Mouse (Mus musculus) cerebellum, adult 2 months (tissue): ENCODE measurements at regions not wholly inside any gene's neighbourhood (a gene's known extent, or its start where the extent isn't known, plus 50 kb on each side); places are given as distances from the start of the nearest gene placed in this dataset.
"Not testable (repeated sequence)": the region's sequence is repeated elsewhere in the genome, so short reads cannot be mapped to it uniquely, and the experiment has no call there.

Experiments
- DNase-seq, 2 experiments: peaks; one replicate each; pipeline ENCODE4 v3.0.0; 2021
- H3K27ac ChIP-seq: fragments of 200-500 bp; 2 replicates; pipeline ENCODE4 v1.5.1; 2012; ENCODE audit warnings: low read length, control low read depth, inconsistent platforms; ENCODE audit not compliant: insufficient read depth
- H3K27me3 ChIP-seq: fragments of 200-500 bp; 2 replicates; pipeline ENCODE4 v1.6.1; 2012; ENCODE audit warnings: inconsistent platforms, mild to moderate bottlenecking, low read length, moderate library complexity; ENCODE audit not compliant: control insufficient read depth, insufficient read depth
- H3K4me1 ChIP-seq: fragments of 200-500 bp; 2 replicates; pipeline ENCODE4 v1.6.1; 2011; ENCODE audit warnings: low read length; ENCODE audit not compliant: control insufficient read depth, insufficient read depth
- H3K4me3 ChIP-seq: fragments of 200-500 bp; replicated peaks from 2 replicates; pipeline ENCODE3; 2011; ENCODE audit warnings: mild to moderate bottlenecking, low read depth, low read length, control low read depth; ENCODE audit not compliant: insufficient read depth
- CTCF ChIP-seq: fragments of 200-500 bp; IDR thresholded peaks from 2 replicates; pipeline ENCODE4 v1.5.1; 2011; ENCODE audit warnings: low read depth, mild to moderate bottlenecking, control low read depth, low read length, moderate library complexity, borderline replicate concordance; ENCODE audit not compliant: insufficient read depth
- POLR2A ChIP-seq: fragments of 200-500 bp; IDR thresholded peaks from 2 replicates; pipeline ENCODE4 v1.6.1; 2011; ENCODE audit warnings: low read length, control low read depth, borderline replicate concordance; ENCODE audit not compliant: insufficient read depth
- WGBS: fragments of 180-500 bp; shearing (Covaris S2); methylation state at CpG from one replicate; pipeline ENCODE4 v1.1.7; 2018; 5-methylcytosine and 5-hydroxymethylcytosine counted together

DNA sequence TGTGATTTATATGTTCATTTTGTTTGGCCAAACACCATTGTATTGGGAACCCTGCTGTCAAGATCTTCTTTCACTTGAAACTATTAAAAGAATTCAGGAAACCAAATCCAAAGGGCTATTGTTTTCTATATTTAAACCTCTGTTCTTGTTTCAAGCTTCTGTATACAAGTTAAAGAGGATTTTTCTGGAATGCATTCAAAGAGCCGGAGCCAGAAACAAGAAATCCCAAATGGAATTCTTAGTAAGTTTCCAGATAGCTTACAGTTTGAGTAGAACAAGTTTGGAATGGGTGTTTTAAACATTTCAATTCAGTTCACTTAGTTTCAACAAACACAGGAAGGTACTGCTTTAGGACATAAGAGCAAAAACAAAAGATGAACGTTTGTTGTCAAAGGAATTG lies 140.8 kb downstream of the Fam174a start:
- Histone ChIP-seq H3K4me3 (no peak overlapping the region), H3K27ac (no peak overlapping the region), H3K27me3 (no peaks in the 10 kb centered on the region), H3K4me1 (no peaks in the 10 kb centered on the region)
- DNase-seq: no peak
- 56% methylated on average over 2 of the region's 2 CpGs for WGBS
- no peak for TF ChIP-seq CTCF
- TF ChIP-seq POLR2A: no peak

DNA sequence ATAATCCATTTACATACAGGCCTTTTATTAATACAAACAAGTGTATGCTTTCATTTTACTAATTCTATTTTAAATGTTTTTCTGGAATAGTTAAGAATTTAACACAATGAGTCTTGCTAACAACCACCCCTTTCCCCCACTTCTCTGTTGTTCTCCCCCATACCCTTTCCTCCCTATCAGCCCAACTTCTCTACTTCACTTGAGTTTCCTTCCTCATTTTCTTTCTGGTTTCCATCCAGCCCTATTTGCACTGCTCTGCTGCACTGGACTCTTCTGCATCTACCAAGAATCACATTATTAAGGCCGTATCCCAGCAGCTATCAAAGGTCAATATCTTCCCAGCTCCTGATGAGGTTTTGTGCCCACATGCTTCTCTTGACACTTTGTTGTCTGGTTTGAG lies 145.9 kb downstream of the Fam174a start:
- WGBS: 89% methylated on average over 1 of the region's 1 CpGs
- Histone ChIP-seq H3K4me3 (no peak overlapping the region), H3K4me1 (no peaks in the 10 kb centered on the region), H3K27me3 (no peaks in the 10 kb centered on the region), H3K27ac (no peak overlapping the region)
- DNase-seq: no peak
- TF ChIP-seq POLR2A (no peak), CTCF (no peak)

DNA sequence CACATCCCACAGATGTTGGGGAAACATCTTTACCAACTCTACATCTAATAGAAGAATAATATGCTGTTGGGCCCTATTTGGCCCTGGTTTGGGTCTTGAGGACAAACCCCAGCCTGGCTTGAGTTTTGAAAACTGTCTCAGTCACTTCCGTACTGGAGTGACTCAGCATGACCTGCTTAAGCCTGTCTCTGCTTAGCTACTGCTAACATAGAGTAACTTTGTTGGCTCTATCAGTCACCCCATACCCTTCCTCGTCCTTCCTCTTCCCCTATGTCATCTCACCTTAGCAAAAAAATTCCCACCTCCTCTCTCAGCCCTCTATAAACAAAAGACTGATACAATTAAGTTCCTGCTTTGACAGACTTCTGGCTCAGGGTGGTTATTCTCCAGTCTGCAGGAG lies 154.7 kb downstream of the Fam174a start:
- H3K27me3 ChIP-seq: no peaks in the 10 kb centered on the region
- H3K27ac ChIP-seq: no peak overlapping the region
- no peaks in the 10 kb centered on the region for H3K4me1 ChIP-seq
- no peak for DNase-seq
- no peak overlapping the region for H3K4me3 ChIP-seq
- no peak for TF ChIP-seq POLR2A
- TF ChIP-seq CTCF: no peak
- 57% methylated on average over 2 of the region's 2 CpGs for WGBS

DNA sequence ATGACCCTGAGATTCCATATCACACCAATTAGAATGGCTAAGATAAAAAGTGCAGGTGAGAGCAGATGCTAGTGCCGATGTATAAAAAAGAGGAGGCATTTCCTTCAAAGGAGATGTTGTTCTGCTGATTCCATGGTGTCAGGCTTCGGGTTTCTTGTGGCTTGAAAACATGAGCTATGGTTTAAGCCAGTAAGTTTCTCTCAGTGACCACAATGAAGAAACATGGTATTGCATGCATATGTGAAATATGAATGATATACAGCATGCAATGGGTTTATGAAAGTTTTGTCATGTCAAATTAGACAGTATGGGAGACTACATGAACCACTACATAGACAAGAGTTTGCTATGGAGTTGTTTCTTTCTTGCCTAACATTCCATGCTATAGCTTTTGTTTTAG lies 155.3 kb downstream of the Fam174a start:
- H3K27me3 ChIP-seq: no peaks in the 10 kb centered on the region
- TF ChIP-seq POLR2A (no peak), CTCF (no peak)
- WGBS: 77% methylated on average over 2 of the region's 2 CpGs
- no peaks in the 10 kb centered on the region for H3K4me1 ChIP-seq
- no peak overlapping the region for H3K27ac ChIP-seq
- no peak overlapping the region for H3K4me3 ChIP-seq
- DNase-seq: no peak

DNA sequence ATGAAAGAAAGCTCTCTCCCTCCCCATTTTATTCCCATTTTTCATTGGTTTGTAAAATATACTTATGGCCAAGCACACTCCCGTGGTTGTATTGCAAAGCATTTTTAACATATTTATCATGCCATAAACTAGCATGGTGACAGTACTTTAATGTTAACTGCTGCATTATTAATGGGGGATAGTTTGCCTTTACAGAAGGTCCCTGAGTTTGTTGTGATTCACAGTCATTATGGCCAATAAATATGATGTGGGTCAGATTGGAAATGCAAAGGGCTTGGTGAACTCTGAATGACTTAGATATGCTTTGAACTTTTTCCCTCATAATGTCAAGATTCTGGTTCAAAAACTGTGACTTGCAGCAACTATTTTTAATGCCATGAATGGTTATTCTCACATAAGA lies 157.1 kb downstream of the Fam174a start:
- Histone ChIP-seq H3K27ac (no peak overlapping the region), H3K27me3 (no peaks in the 10 kb centered on the region), H3K4me1 (no peaks in the 10 kb centered on the region), H3K4me3 (no peak overlapping the region)
- no peak for TF ChIP-seq CTCF
- TF ChIP-seq POLR2A: no peak
- WGBS: 84% methylated on average over 1 of the region's 1 CpGs
- DNase-seq: no peak

DNA sequence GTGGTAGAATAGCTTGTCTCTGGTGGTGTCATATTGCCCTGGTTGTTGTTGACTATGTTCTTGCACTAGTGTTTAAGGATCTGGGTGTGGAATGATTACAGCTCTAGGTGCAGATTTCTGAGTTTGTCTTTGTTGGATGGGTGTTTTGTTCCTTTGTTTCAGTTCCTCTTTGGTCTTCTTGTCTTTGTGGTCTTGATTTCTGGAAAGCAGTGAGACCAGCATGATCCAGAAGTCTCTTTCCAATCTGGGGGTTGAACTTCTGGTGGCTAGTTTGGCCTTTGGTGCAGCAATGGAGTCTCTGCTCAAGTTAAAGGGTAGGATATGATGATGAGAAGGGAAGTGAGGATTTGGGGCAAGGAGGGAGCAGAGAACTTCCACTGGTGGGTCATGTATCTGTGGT lies 174.4 kb downstream of the St8sia4 start:
- Histone ChIP-seq H3K4me1 (no peaks in the 10 kb centered on the region), H3K27me3 (no peaks in the 10 kb centered on the region), H3K4me3 (no peak overlapping the region), H3K27ac (no peak overlapping the region)
- DNase-seq: no peak
- no peak for TF ChIP-seq POLR2A
- TF ChIP-seq CTCF: no peak

DNA sequence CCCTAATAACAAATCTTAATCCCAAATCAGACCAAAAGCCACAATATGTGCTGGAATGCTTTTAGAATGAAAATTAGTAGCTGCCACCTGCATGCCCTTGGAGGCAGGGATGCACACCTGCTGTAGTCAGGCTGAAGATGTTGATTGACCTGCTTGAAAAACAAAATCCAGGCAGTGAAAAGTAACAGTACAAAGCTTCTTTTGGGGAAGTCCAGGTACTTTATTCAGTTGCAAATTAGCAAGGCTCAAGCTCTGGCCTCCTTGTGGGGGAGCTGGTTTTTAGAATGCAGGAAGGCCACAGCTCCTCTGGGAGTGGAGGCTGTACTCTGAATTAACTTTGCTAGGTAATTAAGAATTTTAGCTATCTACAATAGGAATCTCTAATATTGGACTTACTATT lies 166.7 kb downstream of the St8sia4 start:
- not testable (repeated sequence) for H3K4me3 ChIP-seq, DNase-seq, H3K27ac ChIP-seq, H3K4me1 ChIP-seq, H3K27me3 ChIP-seq

DNA sequence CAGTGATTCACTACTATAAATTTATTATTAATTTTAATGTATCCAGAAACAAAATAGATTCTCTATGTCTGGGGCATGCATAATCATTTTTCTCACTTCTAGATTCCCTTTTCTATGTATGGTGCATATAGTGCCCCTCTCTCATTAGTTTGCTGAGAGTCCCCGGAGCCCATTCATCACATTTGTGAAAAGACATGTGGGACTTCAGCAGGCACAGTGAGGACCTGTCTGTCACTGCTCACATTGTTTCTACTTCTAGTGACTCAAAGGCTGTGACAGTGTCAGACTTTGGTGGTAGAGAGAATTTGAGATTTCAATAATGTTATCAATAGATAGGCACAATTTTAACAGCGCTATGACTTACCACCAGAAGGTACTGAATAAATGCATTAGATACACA lies 158.7 kb downstream of the St8sia4 start:
- no peak for TF ChIP-seq CTCF
- no peak for TF ChIP-seq POLR2A
- no peak for DNase-seq
- 70% methylated on average over 2 of the region's 2 CpGs for WGBS
- Histone ChIP-seq H3K4me3 (no peak overlapping the region), H3K4me1 (no peaks in the 10 kb centered on the region), H3K27me3 (no peaks in the 10 kb centered on the region), H3K27ac (no peak overlapping the region)

DNA sequence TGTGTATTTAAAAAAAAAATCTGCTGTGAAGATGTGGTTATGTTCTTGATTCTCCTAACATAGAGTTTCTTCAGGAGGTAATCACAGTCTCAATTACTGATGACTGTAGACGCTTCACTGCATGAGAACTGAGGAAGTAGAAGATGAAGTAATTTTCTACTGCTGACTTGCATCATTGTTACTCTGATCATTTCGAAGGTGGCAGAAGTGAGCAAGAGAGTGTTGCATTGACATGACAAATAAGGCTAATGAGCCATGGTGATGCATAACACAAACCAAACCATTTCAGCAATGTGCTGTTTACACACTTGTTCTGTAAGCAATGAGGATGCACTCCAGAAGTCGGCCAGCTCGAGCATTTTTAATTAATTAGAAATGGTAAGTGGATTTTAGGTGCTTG lies 138.6 kb downstream of the St8sia4 start:
- no peak for DNase-seq
- no peak overlapping the region for H3K4me3 ChIP-seq
- WGBS: 25% methylated on average over 4 of the region's 4 CpGs
- no peaks in the 10 kb centered on the region for H3K4me1 ChIP-seq
- no peaks in the 10 kb centered on the region for H3K27me3 ChIP-seq
- no peak overlapping the region for H3K27ac ChIP-seq
- TF ChIP-seq POLR2A (no peak), CTCF (no peak)

DNA sequence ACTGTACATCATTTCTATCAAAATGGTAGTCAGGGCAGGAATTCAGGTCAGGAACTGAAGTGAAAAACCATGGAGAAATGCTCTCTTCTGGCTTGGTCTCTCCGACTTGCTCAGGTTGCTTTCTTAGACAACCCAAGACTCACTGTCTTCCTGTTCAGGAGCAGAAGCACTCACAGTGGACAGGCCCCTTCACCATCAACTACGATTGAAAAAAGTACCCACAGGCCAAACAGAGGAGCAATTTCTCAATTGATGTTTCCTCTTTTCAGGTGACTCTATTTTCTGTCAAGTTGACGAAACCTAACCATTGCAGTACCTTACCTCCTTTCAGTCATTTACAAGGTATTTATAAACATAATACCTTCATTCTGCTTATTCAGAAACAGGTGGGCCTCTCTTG lies 136.4 kb downstream of the St8sia4 start:
- no peak overlapping the region for H3K4me3 ChIP-seq
- WGBS: 92% methylated on average over 3 of the region's 3 CpGs
- DNase-seq: no peak
- no peaks in the 10 kb centered on the region for H3K27me3 ChIP-seq
- no peaks in the 10 kb centered on the region for H3K4me1 ChIP-seq
- TF ChIP-seq CTCF: no peak
- no peak for TF ChIP-seq POLR2A
- no peak overlapping the region for H3K27ac ChIP-seq
